Mouse (Mus musculus): Measurements from ENCODE around the gene Kank2.

DNA sequence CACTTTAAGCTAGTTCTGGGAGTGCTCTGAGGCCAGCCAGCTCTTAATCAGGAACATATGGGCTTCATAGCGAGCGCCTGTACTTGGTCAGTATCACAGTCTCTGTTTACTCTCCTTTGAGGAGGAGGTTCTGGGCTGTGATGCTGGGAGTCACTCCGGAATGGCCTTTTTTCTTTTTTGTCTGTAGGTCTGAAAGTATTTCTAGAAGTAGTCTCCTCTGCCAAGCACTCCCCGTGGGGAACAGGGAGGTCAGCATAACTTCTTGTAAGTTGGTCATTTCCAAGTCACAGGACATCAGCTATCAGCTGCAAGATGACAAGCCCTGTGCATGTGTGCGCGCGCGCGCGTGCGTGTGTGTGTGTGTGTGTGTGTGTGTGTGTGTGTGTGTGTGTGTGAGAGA is 30.6 kb downstream of the Kank2 start:
- TF ChIP-seq CTCF (IDR thresholded peaks at IDR 0.05; ENCODE audit: extremely low read depth, insufficient read length, insufficient replicate concordance, low read depth, low read length) (no peak), POLR2A (IDR thresholded peaks at IDR 0.05; ENCODE audit: low read depth, low read length) (no peak)
